Mouse (Mus musculus) heart, embryonic 10.5 days (tissue): ENCODE data around the gene Nudt19. TPM values are rescaled to one million over a fixed set of nuclear protein-coding genes. Genes with fewer than 3 reads are reported as not detected.

ENCODE experiments used
- DNase-seq: peaks from one replicate; pipeline ENCODE4 v3.0.0-alpha.2; 2017; ENCODE audit warnings: low spot score
- H3K27ac ChIP-seq: fragments of 300-500 bp; sonication (generic); 2 replicates; pipeline ENCODE4 v1.5.1; 2016; ENCODE audit warnings: mild to moderate bottlenecking
- H3K27me3 ChIP-seq: fragments of 300-500 bp; sonication (generic); 2 replicates; pipeline ENCODE4 v1.6.1; 2016; ENCODE audit warnings: mild to moderate bottlenecking; ENCODE audit not compliant: poor library complexity, insufficient read depth, severe bottlenecking
- H3K36me3 ChIP-seq: fragments of 300-500 bp; sonication (generic); 2 replicates; pipeline ENCODE4 v1.6.1; 2016; ENCODE audit warnings: mild to moderate bottlenecking, moderate library complexity
- H3K4me1 ChIP-seq: fragments of 300-500 bp; sonication (generic); 2 replicates; pipeline ENCODE4 v1.6.1; 2016; ENCODE audit warnings: mild to moderate bottlenecking
- H3K4me3 ChIP-seq: fragments of 300-500 bp; sonication (generic); 2 replicates; pipeline ENCODE4 v1.5.1; 2016; ENCODE audit warnings: mild to moderate bottlenecking, moderate library complexity
- H3K9me3 ChIP-seq: fragments of 300-500 bp; sonication (generic); 2 replicates; pipeline ENCODE4 v1.6.1; 2016; ENCODE audit warnings: mild to moderate bottlenecking, moderate library complexity
- WGBS: fragments of 180-500 bp; shearing (Covaris S2); methylation state at CpG from one replicate; pipeline ENCODE4 v1.1.7; 2016; 5-methylcytosine and 5-hydroxymethylcytosine counted together
- polyA plus RNA-seq: library from polyadenylated mRNA; unstranded; fragments of >200 nt; fragmentation: Nextera tagmentation; extraction: Ambion mirVana; gene quantifications from 2 replicates; pipeline ENCODE4 v1.2.1, GENCODE M21; 2016

Gene Nudt19
- 76.7 and 99.6 TPM in 2 replicates for polyA plus RNA-seq

- H3K9me3 ChIP-seq = no peaks in the 10 kb centered on the region
- peaks cover 7% of the 10 kb centered on the region for H3K36me3 ChIP-seq
- WGBS = 56% methylated on average over 4 of the region's 4 CpGs
- no peaks in the 10 kb centered on the region for H3K27me3 ChIP-seq
- H3K27ac ChIP-seq = peak within 1 kb of the TSS; percentile 99
- H3K4me3 ChIP-seq = peak within 1 kb of the TSS; percentile 88
- peaks cover 20% of the 10 kb centered on the region for H3K4me1 ChIP-seq
- DNase-seq = no peak
These were observed at the start of gene Nudt19 for GRCm38 (mm10) chr7:35556205-35556603. TSS of gene Nudt19 (minus strand) at chr7:35556304.

- DNase-seq = no peak
- WGBS = 94% methylated on average over 5 of the region's 5 CpGs
- Histone ChIP-seq H3K27ac (no peak overlapping the region), H3K4me1 (no peaks in the 10 kb centered on the region), H3K27me3 (no peaks in the 10 kb centered on the region), H3K4me3 (no peak overlapping the region), H3K36me3 (peaks cover 72% of the 10 kb centered on the region), H3K9me3 (no peaks in the 10 kb centered on the region)
These were observed 46.7 kb upstream of the Nudt19 start for GRCm38 (mm10) chr7:35602766-35603165.

GRCm38 (mm10) chr7:35601106-35601505 lies 45.0 kb upstream of the Nudt19 start:
- Histone ChIP-seq H3K4me1 (no peaks in the 10 kb centered on the region), H3K36me3 (peaks cover 70% of the 10 kb centered on the region), H3K27ac (no peak overlapping the region), H3K9me3 (no peaks in the 10 kb centered on the region), H3K4me3 (no peak overlapping the region), H3K27me3 (no peaks in the 10 kb centered on the region)
- WGBS = 77% methylated on average over 6 of the region's 6 CpGs
- DNase-seq = no peak

DNA sequence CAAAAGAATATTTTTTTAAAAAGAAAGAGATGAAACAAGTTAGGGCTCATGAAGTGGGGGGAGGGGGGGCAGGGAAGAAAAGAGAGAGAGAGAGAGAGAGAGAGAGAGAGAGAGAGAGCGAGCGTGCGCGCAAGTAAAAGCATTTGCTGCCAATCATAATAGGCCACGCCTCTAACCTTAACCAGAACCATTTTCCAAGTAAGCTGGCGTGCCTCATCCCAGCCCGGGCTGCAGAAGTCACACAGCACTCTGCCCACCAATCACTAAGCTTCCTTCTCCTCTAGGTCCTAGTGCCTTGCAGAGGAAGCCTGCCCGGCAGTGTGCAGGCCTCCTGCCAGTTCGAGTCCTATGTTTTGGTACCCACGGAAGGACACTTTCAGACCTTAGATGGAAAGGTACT lies 43.9 kb upstream of the Nudt19 start:
- Histone ChIP-seq H3K4me3 (no peak overlapping the region), H3K9me3 (no peaks in the 10 kb centered on the region), H3K27ac (no peak overlapping the region), H3K36me3 (peaks cover 74% of the 10 kb centered on the region), H3K27me3 (no peaks in the 10 kb centered on the region), H3K4me1 (no peaks in the 10 kb centered on the region)
- 94% methylated on average over 10 of the region's 10 CpGs for WGBS
- DNase-seq = no peak

- Histone ChIP-seq H3K4me1 (no peaks in the 10 kb centered on the region), H3K4me3 (no peak overlapping the region), H3K9me3 (no peaks in the 10 kb centered on the region), H3K36me3 (peaks cover 76% of the 10 kb centered on the region), H3K27ac (no peak overlapping the region), H3K27me3 (no peaks in the 10 kb centered on the region)
- DNase-seq = no peak
- WGBS = 90% methylated on average over 9 of the region's 9 CpGs
These were observed 43.4 kb upstream of the Nudt19 start for GRCm38 (mm10) chr7:35599492-35599891.

DNA sequence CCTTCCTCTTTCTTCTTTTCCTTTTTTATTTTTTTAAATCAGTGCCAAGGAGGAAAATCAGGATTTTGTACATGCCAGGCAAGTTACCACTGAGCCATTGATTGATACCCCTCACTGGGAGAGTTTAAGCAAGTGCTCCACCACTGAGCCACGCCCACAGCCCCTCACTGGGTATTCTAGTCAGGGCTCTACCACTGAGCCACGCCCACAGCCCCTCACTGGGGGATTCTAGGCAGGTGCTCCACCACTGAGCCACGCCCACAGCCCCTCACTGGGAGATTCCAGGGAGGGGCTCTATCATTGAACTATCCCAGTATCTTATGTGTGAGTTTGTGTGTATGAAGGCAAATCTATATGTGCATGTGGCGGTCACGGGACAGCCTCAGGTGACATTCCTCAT lies 38.2 kb upstream of the Nudt19 start:
- H3K36me3 ChIP-seq = peaks cover 66% of the 10 kb centered on the region

GRCm38 (mm10) chr7:35590731-35591191 lies 34.7 kb upstream of the Nudt19 start:
- H3K9me3 ChIP-seq = no peaks in the 10 kb centered on the region
- H3K27ac ChIP-seq = no peak overlapping the region
- H3K4me1 ChIP-seq = peaks cover 19% of the 10 kb centered on the region
- no peak overlapping the region for H3K4me3 ChIP-seq
- H3K27me3 ChIP-seq = no peaks in the 10 kb centered on the region
- no peak for DNase-seq
- WGBS = 92% methylated on average over 10 of the region's 10 CpGs
- H3K36me3 ChIP-seq = peaks cover 44% of the 10 kb centered on the region

More for the DNA sequence above, 38.2 kb upstream of the Nudt19 start:
- WGBS = 83% methylated on average over 5 of the region's 5 CpGs
- Histone ChIP-seq H3K27me3 (no peaks in the 10 kb centered on the region), H3K9me3 (no peaks in the 10 kb centered on the region), H3K4me1 (no peaks in the 10 kb centered on the region), H3K27ac (no peak overlapping the region), H3K4me3 (no peak overlapping the region)
- DNase-seq = no peak

DNA sequence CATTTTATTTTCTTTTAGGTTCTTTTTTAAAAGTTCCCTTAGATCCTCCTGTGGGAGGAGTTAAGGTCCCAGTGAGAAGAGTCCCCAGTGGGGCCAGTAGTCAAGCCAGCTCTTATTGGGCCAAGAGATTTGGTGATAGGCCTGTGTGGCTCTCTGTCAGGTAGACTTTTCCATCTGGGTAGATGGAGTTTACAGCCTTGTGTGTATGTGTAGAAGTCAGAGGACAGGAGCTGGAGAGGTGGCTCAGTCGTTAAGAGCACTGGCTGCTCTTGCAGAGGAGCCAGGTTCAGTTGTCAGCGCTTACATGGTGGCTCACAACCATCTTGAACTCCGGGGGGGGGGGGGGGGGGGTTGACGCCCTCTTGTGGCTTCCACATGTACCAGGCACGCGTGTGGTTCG lies 33.4 kb upstream of the Nudt19 start:
- DNase-seq = no peak
- Histone ChIP-seq H3K36me3 (peaks cover 31% of the 10 kb centered on the region), H3K4me1 (peaks cover 25% of the 10 kb centered on the region), H3K27me3 (peaks cover 6% of the 10 kb centered on the region; the same call in 1 of the 2 replicates), H3K9me3 (no peaks in the 10 kb centered on the region), H3K27ac (no peak overlapping the region), H3K4me3 (no peak overlapping the region)
- WGBS = 78% methylated on average over 7 of the region's 7 CpGs

DNA sequence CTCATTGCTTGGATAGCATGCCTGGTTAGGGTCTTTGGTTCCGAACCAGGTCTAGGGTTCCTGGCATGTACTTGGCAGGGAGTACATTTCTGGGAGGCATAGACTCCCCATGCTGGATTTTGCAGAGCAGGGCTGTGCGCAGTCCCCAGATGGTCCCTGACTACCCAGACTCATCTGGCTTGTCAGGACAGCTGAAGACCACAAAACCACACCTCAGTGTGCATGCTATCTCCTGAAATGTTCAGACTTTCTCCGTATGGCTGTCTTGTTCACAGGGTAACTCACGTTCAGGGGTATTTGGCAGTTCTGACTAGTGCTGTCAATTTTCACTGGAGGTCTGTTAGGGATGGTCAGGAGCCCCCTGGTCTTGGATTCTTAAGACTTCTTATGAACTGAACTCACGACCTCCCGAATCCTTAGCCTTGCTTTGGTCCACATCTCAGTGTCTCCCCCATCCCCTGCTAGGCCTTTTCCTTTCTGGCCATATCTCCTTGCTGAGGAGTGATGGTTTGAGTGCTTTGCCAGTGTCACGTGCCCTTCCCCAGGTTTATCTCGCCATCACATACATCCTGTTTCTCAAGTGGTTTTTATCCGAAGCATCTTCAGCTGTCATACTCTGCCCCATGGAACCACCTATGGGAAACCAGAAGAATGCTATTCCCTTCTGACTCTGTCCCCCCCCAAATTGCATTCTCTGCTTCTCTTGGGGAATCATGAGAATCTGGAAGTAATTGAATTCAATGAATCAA lies 32.8 kb upstream of the Nudt19 start:
- Histone ChIP-seq H3K36me3 (peaks cover 26% of the 10 kb centered on the region), H3K9me3 (no peaks in the 10 kb centered on the region), H3K4me3 (no peak overlapping the region), H3K27ac (no peak overlapping the region), H3K4me1 (peaks cover 31% of the 10 kb centered on the region), H3K27me3 (peaks cover 12% of the 10 kb centered on the region)
- no peak for DNase-seq
- 73% methylated on average over 9 of the region's 9 CpGs for WGBS

DNA sequence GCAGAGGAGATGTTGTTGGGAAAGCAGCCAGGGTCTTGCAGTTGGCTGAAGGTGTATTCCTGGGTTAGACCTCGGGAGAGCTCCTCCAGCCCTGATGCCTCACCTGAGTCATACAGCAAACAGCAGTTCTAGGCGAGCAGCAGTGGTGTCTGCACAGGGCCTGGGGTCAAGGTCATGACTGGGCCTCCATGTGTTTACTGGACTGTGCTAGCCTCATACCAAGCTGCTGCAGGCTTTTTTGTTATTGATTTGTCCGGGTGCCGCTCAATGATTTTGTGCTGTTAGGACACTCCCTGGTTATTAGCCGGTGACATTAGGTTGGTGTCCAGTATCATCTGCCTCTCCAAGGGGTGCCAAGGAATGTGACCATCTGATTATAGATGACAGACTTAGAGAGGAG lies 31.6 kb upstream of the Nudt19 start:
- H3K4me1 ChIP-seq = peaks cover 36% of the 10 kb centered on the region
- H3K27me3 ChIP-seq = peaks cover 23% of the 10 kb centered on the region
- DNase-seq = no peak
- peaks cover 15% of the 10 kb centered on the region for H3K36me3 ChIP-seq
- no peak overlapping the region; the same call in 1 of the 2 replicates for H3K4me3 ChIP-seq
- H3K9me3 ChIP-seq = no peaks in the 10 kb centered on the region
- 61% methylated on average over 5 of the region's 5 CpGs for WGBS
- H3K27ac ChIP-seq = no peak overlapping the region

DNA sequence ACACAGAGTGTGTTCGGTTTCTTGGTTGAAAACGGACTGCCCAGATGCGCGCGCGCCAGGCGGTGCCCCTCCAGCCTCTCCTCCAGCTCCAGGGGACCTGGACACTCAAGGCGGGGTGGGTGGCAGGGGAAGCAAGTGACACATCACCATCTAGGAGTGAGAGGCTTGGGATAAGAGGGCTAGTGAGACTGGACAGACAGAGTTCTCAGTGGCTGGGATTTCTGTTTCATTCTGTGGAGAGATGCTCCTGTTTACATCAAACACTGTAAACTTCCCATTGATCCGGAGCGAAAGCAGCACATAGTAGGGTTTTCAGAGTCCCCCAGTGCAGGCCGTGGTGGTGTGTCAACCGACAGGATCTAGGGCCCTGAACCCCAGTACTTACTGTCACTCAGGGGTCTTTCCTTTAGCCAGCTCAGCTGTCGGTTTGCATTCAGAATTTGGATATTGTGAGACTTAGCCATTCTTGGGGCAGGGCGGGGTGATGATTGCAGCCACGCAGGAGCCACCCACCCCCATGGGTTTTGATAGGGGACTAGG lies 30.9 kb upstream of the Nudt19 start:
- peaks cover 36% of the 10 kb centered on the region for H3K4me1 ChIP-seq
- no peaks in the 10 kb centered on the region for H3K9me3 ChIP-seq
- H3K4me3 ChIP-seq = peak overlapping the region; percentile 88
- H3K36me3 ChIP-seq = peaks cover 7% of the 10 kb centered on the region
- 19% methylated on average over 15 of the region's 15 CpGs for WGBS
- DNase-seq = no peak
- H3K27ac ChIP-seq = peak overlapping the region; percentile 88
- peaks cover 26% of the 10 kb centered on the region for H3K27me3 ChIP-seq

DNA sequence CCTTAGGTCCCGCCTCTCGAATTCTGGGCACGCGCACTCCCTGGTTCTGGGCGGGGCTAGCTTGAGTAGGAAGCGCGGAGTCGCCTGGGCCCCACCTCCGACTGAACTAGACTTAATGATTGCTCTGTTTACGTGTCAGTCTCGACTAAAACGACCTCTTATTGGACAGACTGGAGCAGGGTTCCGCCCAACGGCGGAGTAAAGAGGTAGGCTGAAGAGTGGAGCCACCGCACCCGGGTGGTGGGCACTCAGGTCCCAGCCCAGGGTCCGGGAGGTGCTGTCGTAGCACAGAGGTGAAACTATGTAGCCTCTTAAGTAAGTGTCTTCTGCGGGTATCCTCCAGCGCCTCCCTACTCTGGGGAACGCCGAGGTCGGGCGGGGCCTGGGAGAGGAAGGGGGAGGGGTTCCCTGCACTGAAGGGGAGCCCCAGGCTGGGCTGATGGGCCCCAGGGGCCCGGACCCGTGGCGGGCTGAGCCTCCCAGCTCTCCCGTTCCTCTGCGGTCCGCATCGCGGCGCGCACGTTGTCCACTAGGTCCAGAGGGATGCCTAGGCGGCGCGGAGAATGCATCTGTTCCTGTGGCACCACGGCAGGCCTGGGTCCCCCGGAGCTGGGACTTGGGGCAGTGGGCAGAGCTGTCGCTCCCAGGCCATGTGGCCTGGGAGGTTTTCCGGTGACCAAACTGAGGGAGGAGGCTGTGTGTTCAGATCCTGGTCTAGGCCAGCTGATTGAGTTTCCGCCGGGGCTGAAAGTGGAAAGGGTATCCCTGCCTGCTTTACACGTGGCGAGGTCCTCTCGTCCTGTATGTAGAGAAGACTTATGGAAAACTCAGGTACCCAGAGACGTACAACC lies 30.2 kb upstream of the Nudt19 start, which contains the start of gene Ankrd27:
Ankrd27 (plus strand) TSS at position 190 of the 851 bp plus-strand sequence.
- H3K36me3 ChIP-seq = 0 out of 2 replicates have a peak, but pooled peaks cover under 1% of the 10 kb centered on the region
- WGBS = under 1% methylated on average over 49 of the region's 49 CpGs
- peak within 1 kb of the TSS; percentile 88 for H3K4me3 ChIP-seq
- H3K9me3 ChIP-seq = no peaks in the 10 kb centered on the region
- peak; percentile 98 for DNase-seq
- H3K4me1 ChIP-seq = peaks cover 36% of the 10 kb centered on the region
- H3K27ac ChIP-seq = peak within 1 kb of the TSS; percentile 88
- peaks cover 26% of the 10 kb centered on the region for H3K27me3 ChIP-seq
